Mouse (Mus musculus): ENCODE data around the gene Dbt. TPM values are rescaled to one million over a fixed set of nuclear protein-coding genes. Genes with fewer than 3 reads are reported as not detected.
"Not testable (repeated sequence)": the region's sequence is repeated elsewhere in the genome, so short reads cannot be mapped to it uniquely, and the experiment has no call there.

The Dbt gene
- polyA plus RNA-seq, 1 experiment from 2014 or later, result 16.7 TPM

DNA sequence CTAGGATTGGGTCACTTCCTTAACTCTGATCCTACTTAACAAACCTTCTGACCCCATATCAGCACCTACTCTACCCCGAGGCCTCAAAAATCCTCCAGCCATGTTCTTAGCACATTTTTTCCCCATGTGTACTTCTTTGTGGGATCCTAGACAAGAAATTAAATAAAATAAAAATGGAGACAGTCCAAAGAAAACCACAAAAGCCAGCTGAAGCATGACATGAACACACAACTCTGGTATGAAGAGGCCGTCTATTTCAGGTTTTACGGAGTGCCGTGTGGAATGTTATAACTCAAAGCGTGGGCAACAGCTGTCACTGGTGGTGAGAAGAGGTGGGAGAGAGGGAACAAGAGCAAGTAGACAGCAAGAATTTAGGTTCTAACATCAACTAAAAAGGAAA lies 38.5 kb downstream of the Dbt start:
- Histone ChIP-seq H3K4me2 (replicated peaks; ENCODE audit: low read depth, low read length) (no peak overlapping the region), H3K27me3 (ENCODE audit: control insufficient read depth, insufficient read depth, low read length) (no peaks in the 10 kb centered on the region), H3K27ac (ENCODE audit: low read length) (no peak overlapping the region), H3K4me1 (ENCODE audit: control insufficient read depth, insufficient read depth, low read length) (no peaks in the 10 kb centered on the region), H3K36me3 (ENCODE audit: control insufficient read depth, insufficient read depth, low read length) (peaks cover 7% of the 10 kb centered on the region; the same call in 1 of the 2 replicates), H3K4me3 (ENCODE audit: low read depth, low read length) (no peak overlapping the region), H3K9me3 (ENCODE audit: control insufficient read depth, low read depth, low read length) (no peaks in the 10 kb centered on the region), H3K9ac (replicated peaks; ENCODE audit: low read depth, low read length) (no peak overlapping the region)
- no peak for ATAC-seq (ENCODE audit: insufficient number of reproducible peaks, insufficient read depth, low FRiP score, low read depth)
- 87% methylated on average over 5 of the region's 5 CpGs for WGBS

DNA sequence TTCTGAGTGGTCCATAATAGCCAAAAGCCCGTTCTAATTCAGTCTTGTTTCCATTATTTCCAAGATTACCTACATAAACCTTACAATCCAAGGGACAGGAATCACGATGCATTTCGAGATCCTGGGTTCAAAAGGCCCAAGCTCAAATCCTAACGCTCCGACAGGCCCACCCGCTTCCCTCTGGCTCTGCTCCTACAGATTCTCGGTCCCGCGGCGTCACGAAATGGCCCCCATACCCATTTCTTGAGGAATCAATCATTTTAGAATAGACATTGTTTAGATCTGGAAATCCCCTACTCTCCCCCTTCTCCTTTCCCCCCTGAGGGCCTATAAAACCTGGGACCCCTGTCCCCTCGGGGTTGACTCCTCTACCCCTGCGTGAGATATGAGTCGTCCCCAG lies 48.4 kb downstream of the Dbt start:
- WGBS, result 95% methylated on average over 13 of the region's 14 CpGs
- H3K4me1 ChIP-seq (ENCODE audit: control insufficient read depth, insufficient read depth, low read length); H3K36me3 ChIP-seq (ENCODE audit: control insufficient read depth, insufficient read depth, low read length); H3K4me3 ChIP-seq (ENCODE audit: low read depth, low read length); H3K27me3 ChIP-seq (ENCODE audit: control insufficient read depth, insufficient read depth, low read length); H3K9ac ChIP-seq (replicated peaks; ENCODE audit: low read depth, low read length); H3K27ac ChIP-seq (ENCODE audit: low read length); ATAC-seq (ENCODE audit: insufficient number of reproducible peaks, insufficient read depth, low FRiP score, low read depth); H3K4me2 ChIP-seq (replicated peaks; ENCODE audit: low read depth, low read length); H3K9me3 ChIP-seq (ENCODE audit: control insufficient read depth, low read depth, low read length): not testable (repeated sequence)

DNA sequence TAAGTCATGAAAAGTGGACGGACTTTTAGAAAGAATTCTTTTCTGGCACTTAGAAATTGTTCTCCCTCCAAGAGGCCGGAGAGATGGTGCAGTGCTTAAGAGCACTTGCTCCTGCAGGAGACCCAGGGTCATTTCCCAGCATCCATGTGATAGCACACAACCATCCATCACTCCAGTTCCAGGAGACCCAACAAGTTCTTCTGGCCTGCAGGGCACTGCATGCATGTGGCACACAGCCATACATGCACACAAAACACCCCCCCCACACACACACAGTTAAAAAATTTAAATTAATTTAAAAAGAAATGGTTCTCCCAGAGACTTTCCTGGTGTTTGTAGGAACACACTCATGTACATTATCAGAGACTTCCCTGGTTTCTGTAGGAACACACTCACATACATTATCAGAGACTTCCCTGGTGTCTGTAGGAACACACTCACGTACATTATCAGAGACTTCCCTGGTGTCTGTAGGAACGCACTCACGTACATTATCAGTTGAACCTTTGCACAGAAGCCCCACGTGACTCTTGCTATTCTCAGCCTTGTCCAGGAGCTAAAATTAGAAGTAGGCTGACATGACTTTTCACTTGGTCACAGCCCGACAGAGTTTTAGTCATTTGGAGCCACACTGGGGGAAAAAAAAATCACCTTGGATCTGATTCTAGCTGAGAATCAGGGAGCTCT lies 49.7 kb downstream of the Dbt start, which contains the start of gene Lrrc39:
Gene Lrrc39, plus strand, starts transcription at position 566 of the 687 bp plus-strand sequence.
- Histone ChIP-seq H3K4me3 (ENCODE audit: low read depth, low read length) (no peak within 1 kb of the TSS), H3K27ac (ENCODE audit: low read length) (no peak within 1 kb of the TSS), H3K9ac (replicated peaks; ENCODE audit: low read depth, low read length) (no peak within 1 kb of the TSS), H3K9me3 (ENCODE audit: control insufficient read depth, low read depth, low read length) (no peaks in the 10 kb centered on the region; the same call in 1 of the 2 replicates), H3K4me1 (ENCODE audit: control insufficient read depth, insufficient read depth, low read length) (no peaks in the 10 kb centered on the region), H3K4me2 (replicated peaks; ENCODE audit: low read depth, low read length) (no peak within 1 kb of the TSS), H3K36me3 (ENCODE audit: control insufficient read depth, insufficient read depth, low read length) (no peaks in the 10 kb centered on the region), H3K27me3 (ENCODE audit: control insufficient read depth, insufficient read depth, low read length) (no peaks in the 10 kb centered on the region)
- 47% methylated on average over 7 of the region's 7 CpGs for WGBS
- peak; percentile 77; the same call in 1 of the 2 replicates for ATAC-seq (ENCODE audit: insufficient number of reproducible peaks, insufficient read depth, low FRiP score, low read depth)

DNA sequence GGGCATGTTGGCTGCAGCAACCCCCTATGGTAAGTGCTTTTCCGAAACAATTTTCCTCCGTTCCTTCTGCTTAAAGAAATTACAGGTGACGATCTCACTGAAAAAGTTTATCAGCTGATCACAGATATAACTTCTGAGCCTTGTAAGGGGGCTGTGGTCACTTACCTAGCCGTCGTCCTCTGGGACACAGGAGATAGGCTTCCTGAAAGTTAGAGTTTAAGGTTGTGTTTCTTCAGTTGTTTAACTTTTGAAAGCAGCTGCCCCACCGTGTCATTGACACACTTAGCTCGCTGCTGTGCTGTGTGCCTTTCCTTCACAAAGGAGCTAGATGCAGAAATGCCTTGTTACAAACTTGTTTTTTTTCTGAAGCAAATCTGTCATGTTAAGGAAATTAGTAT lies 50.2 kb downstream of the Dbt start:
- no peak overlapping the region for H3K4me2 ChIP-seq (replicated peaks; ENCODE audit: low read depth, low read length)

DNA sequence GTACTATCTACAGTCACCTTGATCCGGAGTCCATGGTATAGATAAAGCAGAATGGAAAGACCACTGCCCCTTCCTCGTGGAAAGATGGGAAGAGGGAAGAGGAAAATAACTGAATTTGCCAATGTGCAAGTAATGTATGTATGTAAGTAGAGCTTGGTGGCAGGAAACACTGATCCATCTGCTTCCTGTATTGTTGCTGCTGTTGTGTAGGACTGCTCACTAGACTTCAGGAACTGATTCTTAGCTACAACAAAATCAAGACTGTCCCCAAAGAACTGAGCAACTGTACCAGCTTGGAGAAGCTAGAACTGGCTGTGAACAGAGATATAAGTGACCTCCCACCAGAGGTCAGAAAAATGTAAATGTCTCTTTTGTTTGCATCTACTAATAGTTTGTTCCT lies 57.8 kb downstream of the Dbt start:
- H3K9me3 ChIP-seq (ENCODE audit: control insufficient read depth, low read depth, low read length), result no peaks in the 10 kb centered on the region; the same call in 1 of the 2 replicates
- no peaks in the 10 kb centered on the region for H3K27me3 ChIP-seq (ENCODE audit: control insufficient read depth, insufficient read depth, low read length)
- ATAC-seq (ENCODE audit: insufficient number of reproducible peaks, insufficient read depth, low FRiP score, low read depth), result no peak
- no peak overlapping the region for H3K27ac ChIP-seq (ENCODE audit: low read length)
- no peak overlapping the region for H3K4me2 ChIP-seq (replicated peaks; ENCODE audit: low read depth, low read length)
- no peaks in the 10 kb centered on the region for H3K36me3 ChIP-seq (ENCODE audit: control insufficient read depth, insufficient read depth, low read length)
- H3K4me1 ChIP-seq (ENCODE audit: control insufficient read depth, insufficient read depth, low read length), result no peaks in the 10 kb centered on the region
- 68% methylated on average over 2 of the region's 2 CpGs for WGBS
- no peak overlapping the region for H3K9ac ChIP-seq (replicated peaks; ENCODE audit: low read depth, low read length)
- H3K4me3 ChIP-seq (ENCODE audit: low read depth, low read length), result no peak overlapping the region

More for the DNA sequence above, 50.2 kb downstream of the Dbt start:
- 66% methylated on average over 7 of the region's 7 CpGs for WGBS
- H3K9me3 ChIP-seq (ENCODE audit: control insufficient read depth, low read depth, low read length), result no peaks in the 10 kb centered on the region; the same call in 1 of the 2 replicates
- H3K4me3 ChIP-seq (ENCODE audit: low read depth, low read length), result no peak overlapping the region
- H3K36me3 ChIP-seq (ENCODE audit: control insufficient read depth, insufficient read depth, low read length), result no peaks in the 10 kb centered on the region
- H3K27ac ChIP-seq (ENCODE audit: low read length), result no peak overlapping the region
- ATAC-seq (ENCODE audit: insufficient number of reproducible peaks, insufficient read depth, low FRiP score, low read depth), result no peak
- no peaks in the 10 kb centered on the region for H3K27me3 ChIP-seq (ENCODE audit: control insufficient read depth, insufficient read depth, low read length)
- H3K9ac ChIP-seq (replicated peaks; ENCODE audit: low read depth, low read length), result no peak overlapping the region
- no peaks in the 10 kb centered on the region for H3K4me1 ChIP-seq (ENCODE audit: control insufficient read depth, insufficient read depth, low read length)

DNA sequence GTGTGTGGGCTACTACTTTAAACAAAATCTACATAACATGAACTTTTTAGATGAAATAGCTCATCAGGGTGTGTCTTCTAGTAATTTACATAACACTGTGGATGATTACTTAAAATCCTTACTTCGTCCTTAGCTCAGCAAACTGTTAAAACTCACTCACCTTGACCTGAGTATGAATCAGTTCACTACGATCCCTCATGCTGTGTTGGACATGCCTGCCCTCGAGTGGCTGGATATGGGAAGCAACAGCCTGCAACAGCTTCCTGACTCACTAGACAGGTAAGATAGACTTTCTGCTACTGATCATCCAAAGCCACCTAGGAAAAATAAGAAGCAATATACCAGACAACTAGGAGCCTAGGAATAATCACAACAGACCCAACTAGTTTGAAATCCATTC lies 64.4 kb downstream of the Dbt start:
- Histone ChIP-seq H3K4me1 (ENCODE audit: control insufficient read depth, insufficient read depth, low read length) (no peaks in the 10 kb centered on the region), H3K27ac (ENCODE audit: low read length) (no peak overlapping the region)
- no peak for ATAC-seq (ENCODE audit: insufficient number of reproducible peaks, insufficient read depth, low FRiP score, low read depth)

DNA sequence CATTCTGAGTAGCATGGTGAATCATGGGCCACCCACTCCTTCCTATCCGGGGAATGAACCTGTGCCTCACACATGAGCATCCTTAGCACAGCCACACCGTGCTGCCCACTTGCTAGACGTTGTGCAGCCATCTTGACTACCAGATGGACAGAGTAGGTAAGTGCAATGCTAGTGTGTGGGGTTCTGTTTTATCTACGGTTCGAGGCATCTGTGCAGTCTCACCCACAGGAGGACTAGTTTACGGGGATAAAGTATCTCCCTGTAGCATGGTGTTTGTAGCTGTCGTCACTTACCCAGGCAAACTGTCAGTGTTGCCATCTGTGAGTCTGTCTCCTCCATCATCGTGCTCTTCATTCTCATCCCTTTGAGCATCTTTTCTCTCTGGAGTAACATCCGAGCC lies 69.3 kb downstream of the Dbt start:
- no peak overlapping the region for H3K4me3 ChIP-seq (ENCODE audit: low read depth, low read length)
- no peak overlapping the region for H3K4me2 ChIP-seq (replicated peaks; ENCODE audit: low read depth, low read length)
- no peaks in the 10 kb centered on the region for H3K4me1 ChIP-seq (ENCODE audit: control insufficient read depth, insufficient read depth, low read length)
- no peak for ATAC-seq (ENCODE audit: insufficient number of reproducible peaks, insufficient read depth, low FRiP score, low read depth)
- no peaks in the 10 kb centered on the region for H3K27me3 ChIP-seq (ENCODE audit: control insufficient read depth, insufficient read depth, low read length)
- H3K36me3 ChIP-seq (ENCODE audit: control insufficient read depth, insufficient read depth, low read length), result peaks cover 42% of the 10 kb centered on the region
- no peaks in the 10 kb centered on the region for H3K9me3 ChIP-seq (ENCODE audit: control insufficient read depth, low read depth, low read length)
- H3K9ac ChIP-seq (replicated peaks; ENCODE audit: low read depth, low read length), result no peak overlapping the region
- WGBS, result 94% methylated on average over 9 of the region's 9 CpGs
- H3K27ac ChIP-seq (ENCODE audit: low read length), result no peak overlapping the region

More for the DNA sequence above, 64.4 kb downstream of the Dbt start:
- 46% methylated on average over 3 of the region's 3 CpGs for WGBS
- H3K9me3 ChIP-seq (ENCODE audit: control insufficient read depth, low read depth, low read length), result no peaks in the 10 kb centered on the region
- no peak overlapping the region for H3K4me2 ChIP-seq (replicated peaks; ENCODE audit: low read depth, low read length)
- no peak overlapping the region for H3K4me3 ChIP-seq (ENCODE audit: low read depth, low read length)
- H3K9ac ChIP-seq (replicated peaks; ENCODE audit: low read depth, low read length), result no peak overlapping the region
- no peaks in the 10 kb centered on the region for H3K27me3 ChIP-seq (ENCODE audit: control insufficient read depth, insufficient read depth, low read length)
- peaks cover 16% of the 10 kb centered on the region; the same call in 1 of the 2 replicates for H3K36me3 ChIP-seq (ENCODE audit: control insufficient read depth, insufficient read depth, low read length)

DNA sequence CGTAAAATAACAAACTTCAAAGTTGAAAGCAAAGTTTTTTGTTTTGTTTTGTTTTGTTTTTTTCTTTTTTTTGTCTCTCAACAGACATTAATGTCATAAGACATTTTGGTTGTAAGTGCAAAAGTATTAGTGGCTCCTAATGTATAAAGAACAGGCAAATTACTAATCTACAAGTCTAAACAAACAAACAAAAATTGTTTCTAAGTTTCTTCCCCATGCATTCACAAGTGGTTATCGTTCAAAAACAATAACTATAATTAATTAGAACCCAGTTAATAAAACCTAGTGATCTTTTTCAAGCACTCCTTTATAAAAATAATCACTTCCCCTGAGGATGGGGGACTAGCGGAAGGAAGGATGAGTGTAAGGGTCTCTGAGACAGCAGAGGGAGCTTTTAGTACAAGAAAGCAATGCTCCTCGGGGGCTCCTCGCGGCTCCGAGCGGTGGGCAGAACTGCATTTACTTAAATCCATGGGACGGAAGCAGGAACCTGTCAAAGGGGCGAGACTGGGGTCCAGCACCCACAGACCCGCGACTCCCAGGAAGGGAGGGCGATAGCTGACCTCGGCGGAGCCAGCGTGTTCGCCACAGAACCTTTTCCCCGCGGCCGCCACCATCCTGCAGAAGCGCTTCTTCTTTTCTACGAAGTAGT lies 81.3 kb downstream of the Dbt start:
- H3K4me2 ChIP-seq (replicated peaks; ENCODE audit: low read depth, low read length), result peak overlapping the region; percentile 33
- H3K36me3 ChIP-seq (ENCODE audit: control insufficient read depth, insufficient read depth, low read length), result peaks cover 22% of the 10 kb centered on the region
- peak overlapping the region; percentile 59 for H3K9ac ChIP-seq (replicated peaks; ENCODE audit: low read depth, low read length)
- peaks cover 7% of the 10 kb centered on the region; the same call in 1 of the 2 replicates for H3K4me1 ChIP-seq (ENCODE audit: control insufficient read depth, insufficient read depth, low read length)
- peak overlapping the region; percentile 61 for H3K4me3 ChIP-seq (ENCODE audit: low read depth, low read length)
- H3K27me3 ChIP-seq (ENCODE audit: control insufficient read depth, insufficient read depth, low read length), result no peaks in the 10 kb centered on the region
- peak; percentile 62 for ATAC-seq (ENCODE audit: insufficient number of reproducible peaks, insufficient read depth, low FRiP score, low read depth)
- 2% methylated on average over 22 of the region's 22 CpGs for WGBS
- peak overlapping the region; percentile 60 for H3K27ac ChIP-seq (ENCODE audit: low read length)
- H3K9me3 ChIP-seq (ENCODE audit: control insufficient read depth, low read depth, low read length), result no peaks in the 10 kb centered on the region

Data from stomach, embryonic 14.5 days (tissue).